Mouse (Mus musculus) hindbrain, embryonic 16.5 days (tissue): ENCODE data around the gene Procr. TPM values are rescaled to one million over a fixed set of nuclear protein-coding genes. Genes with fewer than 3 reads are reported as not detected.
"Not testable (repeated sequence)": the region's sequence is repeated elsewhere in the genome, so short reads cannot be mapped to it uniquely, and the experiment has no call there.

ENCODE experiments used
- ATAC-seq: fragments of 200-750 bp; cut with Nextera tagmentation; 2 replicates; pipeline ENCODE4 v1.8.0; 2017; ENCODE audit warnings: moderate TSS enrichment, moderate library complexity
- H3K27ac ChIP-seq: fragments of 300-500 bp; sonication (generic); 2 replicates; pipeline ENCODE4 v1.5.1; 2014; ENCODE audit warnings: low read depth, mild to moderate bottlenecking, control low read depth, low read length, moderate library complexity
- H3K27me3 ChIP-seq: fragments of 300-500 bp; sonication (generic); replicated peaks from 2 replicates; pipeline ENCODE4 v1.6.1; 2014; ENCODE audit warnings: low read length; ENCODE audit not compliant: control insufficient read depth, insufficient read depth
- H3K36me3 ChIP-seq: fragments of 300-500 bp; sonication (generic); 2 replicates; pipeline ENCODE4 v1.6.1; 2014; ENCODE audit warnings: mild to moderate bottlenecking, low read length, moderate library complexity, mixed read lengths; ENCODE audit not compliant: control insufficient read depth, insufficient read depth
- H3K4me1 ChIP-seq: fragments of 300-500 bp; sonication (generic); 2 replicates; pipeline ENCODE4 v1.6.1; 2014; ENCODE audit warnings: low read depth, low read length; ENCODE audit not compliant: control insufficient read depth, insufficient read depth
- H3K4me2 ChIP-seq: fragments of 300-500 bp; sonication (generic); 2 replicates; pipeline ENCODE4 v1.6.1; 2014; ENCODE audit warnings: mild to moderate bottlenecking, low read length, control low read depth, moderate library complexity
- H3K4me3 ChIP-seq: fragments of 300-500 bp; sonication (generic); 2 replicates; pipeline ENCODE4 v1.5.1; 2014; ENCODE audit warnings: mild to moderate bottlenecking, low read length, control low read depth, moderate library complexity
- H3K9ac ChIP-seq: fragments of 300-500 bp; sonication (generic); 2 replicates; pipeline ENCODE4 v1.6.1; 2014; ENCODE audit warnings: low read depth, mild to moderate bottlenecking, control low read depth, low read length, moderate library complexity
- H3K9me3 ChIP-seq: fragments of 300-500 bp; sonication (generic); 2 replicates; pipeline ENCODE4 v1.6.1; 2014; ENCODE audit warnings: mild to moderate bottlenecking, low read length, moderate library complexity; ENCODE audit not compliant: control insufficient read depth
- WGBS: fragments of 180-500 bp; shearing (Covaris S2); extraction: QIAGEN DNeasy Blood & Tissue Kit; methylation state at CpG from one replicate; pipeline ENCODE4 v1.1.7; 2014; 5-methylcytosine and 5-hydroxymethylcytosine counted together
- polyA plus RNA-seq: library from polyadenylated mRNA; unstranded; fragments of >200 nt; fragmentation: Nextera tagmentation; extraction: Ambion mirVana; gene quantifications from 2 replicates; pipeline ENCODE4 v1.2.1, GENCODE M21; 2015

Procr gene
- polyA plus RNA-seq, 1 experiment from 2014 or later = 2.3 TPM

DNA sequence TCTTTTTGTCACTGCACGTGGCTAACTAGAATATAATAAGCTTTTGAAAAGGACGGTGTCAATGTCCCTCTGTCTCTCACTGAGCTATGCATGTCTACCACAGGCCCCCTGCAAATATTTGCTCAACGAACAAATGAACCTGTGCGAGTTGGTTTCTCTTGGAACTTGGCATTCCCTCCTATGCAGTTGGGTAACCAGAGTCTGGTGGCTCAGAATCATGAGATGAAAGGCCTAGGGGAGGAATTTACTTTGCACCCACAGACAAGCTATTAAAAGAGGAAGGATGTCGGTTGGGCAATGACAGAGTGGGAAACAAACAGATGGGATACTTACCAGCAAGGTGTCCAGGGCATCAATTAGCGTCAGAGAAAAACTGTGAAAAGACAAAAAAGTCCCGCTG is 24.6 kb upstream of the Procr start:
- 84% methylated on average over 7 of the region's 7 CpGs for WGBS
- Histone ChIP-seq H3K4me2 (no peak overlapping the region), H3K9ac (no peak overlapping the region), H3K27me3 (no peaks in the 10 kb centered on the region), H3K36me3 (peaks cover 10% of the 10 kb centered on the region; the same call in 1 of the 2 replicates), H3K4me3 (no peak overlapping the region), H3K9me3 (no peaks in the 10 kb centered on the region), H3K4me1 (peaks cover 13% of the 10 kb centered on the region), H3K27ac (no peak overlapping the region)
- ATAC-seq = no peak

DNA sequence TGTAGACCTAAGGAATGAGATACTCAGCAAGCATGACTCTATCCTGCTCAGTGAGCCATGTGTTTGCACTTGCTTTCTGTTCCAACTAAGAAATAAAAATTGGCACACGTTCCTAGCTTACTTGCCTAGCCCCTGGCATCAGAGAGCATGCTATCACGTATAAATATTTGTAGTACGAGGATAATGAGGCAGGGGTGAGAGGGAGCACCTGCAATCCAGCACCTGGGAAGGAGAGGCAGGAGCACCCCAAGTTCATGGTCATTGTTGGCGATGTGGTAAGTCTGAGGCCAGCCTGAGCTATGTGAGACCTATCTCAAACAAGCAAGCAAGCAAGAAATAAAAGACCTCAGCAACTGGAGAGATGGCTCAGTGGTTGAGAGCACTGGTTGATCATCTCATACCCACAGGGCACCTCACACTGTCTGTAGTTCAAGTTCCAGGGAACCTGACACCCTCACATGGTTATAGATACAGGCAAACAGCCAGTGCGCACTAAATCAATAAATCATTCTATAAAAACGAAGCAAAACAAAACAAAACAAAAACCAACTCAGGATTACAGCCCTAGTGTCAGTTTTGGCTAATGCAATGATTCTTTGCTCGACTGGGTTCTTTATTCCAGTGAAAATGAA is 23.0 kb upstream of the Procr start:
- peaks cover 7% of the 10 kb centered on the region; the same call in 1 of the 2 replicates for H3K36me3 ChIP-seq
- no peaks in the 10 kb centered on the region for H3K9me3 ChIP-seq
- no peak for ATAC-seq
- H3K27ac ChIP-seq = no peak overlapping the region
- H3K27me3 ChIP-seq = no peaks in the 10 kb centered on the region
- H3K4me3 ChIP-seq = no peak overlapping the region
- H3K4me1 ChIP-seq = peaks cover 13% of the 10 kb centered on the region
- no peak overlapping the region for H3K9ac ChIP-seq
- no peak overlapping the region for H3K4me2 ChIP-seq
- WGBS = 80% methylated on average over 7 of the region's 7 CpGs

DNA sequence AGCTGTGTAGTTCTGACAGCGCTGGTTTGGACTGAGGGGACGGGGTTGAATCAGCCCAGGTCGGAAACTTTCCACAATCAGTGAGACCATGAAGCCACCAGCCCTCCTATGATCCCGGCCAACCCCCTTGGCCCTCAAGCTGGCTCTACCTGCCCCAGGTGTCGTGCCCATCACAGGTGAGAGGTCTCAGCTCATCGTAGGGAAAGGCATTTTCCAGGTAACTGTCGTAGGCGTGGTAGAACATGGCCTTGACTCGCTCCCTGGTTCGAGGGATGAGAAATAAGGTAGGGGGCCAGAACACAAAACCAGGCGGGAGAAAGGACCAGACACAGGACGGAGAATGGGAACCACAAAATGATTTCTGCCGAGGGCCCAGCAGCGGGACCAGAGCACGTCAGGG is 22.2 kb upstream of the Procr start:
- Histone ChIP-seq H3K9ac (peak overlapping the region; percentile 87), H3K4me2 (peak overlapping the region; percentile 95), H3K27me3 (no peaks in the 10 kb centered on the region), H3K4me1 (peaks cover 13% of the 10 kb centered on the region), H3K27ac (peak overlapping the region; percentile 72; the same call in 1 of the 2 replicates), H3K9me3 (no peaks in the 10 kb centered on the region), H3K36me3 (peaks cover 7% of the 10 kb centered on the region; the same call in 1 of the 2 replicates), H3K4me3 (peak overlapping the region; percentile 98)
- ATAC-seq = peak; percentile 1; the same call in 1 of the 2 replicates
- 4% methylated on average over 15 of the region's 15 CpGs for WGBS

DNA sequence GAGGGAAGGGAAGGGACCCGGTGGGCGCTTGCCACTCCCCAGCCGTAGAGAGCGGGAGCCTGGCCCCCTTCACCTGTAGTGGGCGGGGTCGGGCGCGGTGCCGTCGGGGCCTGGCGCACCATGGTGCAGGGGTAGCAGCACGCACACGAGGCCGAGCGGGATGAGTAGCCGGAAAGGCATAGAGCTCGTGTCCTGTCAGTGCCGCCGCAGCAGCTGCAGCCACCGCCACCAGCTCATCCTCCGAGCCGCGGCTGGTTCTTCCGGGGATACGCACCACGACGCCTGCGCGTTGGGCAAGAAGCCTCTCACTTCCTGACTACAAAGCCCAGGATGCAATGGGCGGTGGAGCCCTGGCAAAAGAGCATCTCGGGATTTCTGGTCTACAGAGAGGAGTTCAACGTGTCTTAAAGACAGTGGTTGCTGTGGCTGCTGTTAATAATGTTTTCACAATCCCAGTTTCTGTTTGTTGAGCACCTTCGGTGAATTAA is 21.7 kb upstream of the Procr start, which contains the start of gene Edem2:
Gene Edem2, minus strand, starts transcription at position 318 of the 488 bp plus-strand sequence.
- Histone ChIP-seq H3K27ac (peak within 1 kb of the TSS; percentile 72), H3K36me3 (peaks cover 7% of the 10 kb centered on the region; the same call in 1 of the 2 replicates), H3K9me3 (no peaks in the 10 kb centered on the region), H3K9ac (peak within 1 kb of the TSS; percentile 87), H3K4me3 (peak within 1 kb of the TSS; percentile 98), H3K4me2 (peak within 1 kb of the TSS; percentile 95), H3K27me3 (no peaks in the 10 kb centered on the region), H3K4me1 (peaks cover 13% of the 10 kb centered on the region)
- ATAC-seq = peak; percentile 98
- under 1% methylated on average over 31 of the region's 33 CpGs for WGBS

DNA sequence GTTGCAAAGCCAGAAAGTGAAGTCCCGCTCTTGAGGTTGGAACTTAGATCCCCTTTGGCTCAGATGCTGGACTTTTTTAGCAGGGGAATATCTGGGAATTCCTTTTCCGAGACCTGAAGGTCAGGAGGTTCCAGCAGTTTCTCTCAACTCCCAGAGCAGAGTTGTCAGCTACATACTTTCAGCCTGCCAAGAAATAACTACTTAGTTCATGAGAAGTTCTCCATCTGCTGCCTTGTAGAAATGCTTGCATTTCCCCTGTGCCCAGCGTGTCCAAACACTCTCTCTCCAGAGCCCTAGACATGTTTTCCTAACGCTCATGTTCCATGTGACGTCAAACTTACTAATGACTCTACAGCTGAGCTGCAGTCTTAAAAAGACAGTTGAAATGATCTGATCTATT is 15.8 kb upstream of the Procr start:
- H3K4me1 ChIP-seq = no peaks in the 10 kb centered on the region
- H3K9ac ChIP-seq = no peak overlapping the region
- H3K27ac ChIP-seq = no peak overlapping the region
- WGBS = 87% methylated on average over 5 of the region's 5 CpGs
- H3K4me3 ChIP-seq = no peak overlapping the region
- ATAC-seq = no peak
- H3K4me2 ChIP-seq = no peak overlapping the region
- H3K36me3 ChIP-seq = no peaks in the 10 kb centered on the region
- no peaks in the 10 kb centered on the region for H3K27me3 ChIP-seq
- H3K9me3 ChIP-seq = no peaks in the 10 kb centered on the region

DNA sequence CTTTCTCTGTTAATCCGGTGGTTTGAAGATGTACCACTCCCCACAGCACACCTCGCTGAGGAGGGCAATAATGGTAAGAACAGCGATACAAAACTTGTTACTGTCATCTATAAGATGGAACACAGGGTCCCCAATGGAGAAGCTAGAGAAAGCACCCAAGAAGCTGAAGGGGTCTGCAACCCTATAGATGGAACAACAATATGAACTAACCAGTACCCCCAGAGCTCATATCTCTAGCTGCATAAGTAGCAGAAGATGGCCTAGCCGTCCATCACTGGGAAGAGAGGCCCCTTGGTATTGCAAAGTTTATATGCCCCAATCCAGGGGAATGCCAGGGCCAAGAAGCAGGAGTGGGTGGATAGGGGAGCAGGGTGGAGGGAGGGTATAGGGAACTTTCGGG is 15.2 kb upstream of the Procr start, which contains the start of gene Gm17581:
Gene Gm17581, minus strand, starts transcription at position 101 of the 400 bp plus-strand sequence.
- WGBS = 87% methylated on average over 5 of the region's 5 CpGs
- not testable (repeated sequence) for H3K9me3 ChIP-seq, ATAC-seq, H3K4me3 ChIP-seq, H3K4me2 ChIP-seq, H3K4me1 ChIP-seq, H3K9ac ChIP-seq, H3K27ac ChIP-seq, H3K36me3 ChIP-seq, H3K27me3 ChIP-seq

DNA sequence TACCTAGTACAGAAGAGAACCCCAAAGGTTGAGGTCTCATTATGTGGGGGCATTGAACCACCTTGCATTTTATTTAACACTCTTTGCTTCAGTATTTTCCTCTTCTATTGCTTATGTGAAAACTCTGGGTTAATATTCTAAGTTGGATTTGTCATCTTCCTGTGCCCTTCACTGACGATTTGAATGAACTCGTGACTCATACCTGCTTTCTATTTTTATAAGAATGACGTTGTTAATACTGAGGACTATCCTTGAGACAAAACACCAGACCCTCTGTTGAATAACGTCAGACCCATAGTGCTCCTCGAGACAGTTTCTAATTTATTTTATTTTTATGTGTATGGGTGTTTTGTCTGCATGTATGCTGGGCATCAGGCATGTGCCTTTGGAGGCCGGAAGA is 14.0 kb upstream of the Procr start:
- H3K9ac ChIP-seq = no peak overlapping the region
- H3K27ac ChIP-seq = no peak overlapping the region
- no peaks in the 10 kb centered on the region for H3K27me3 ChIP-seq
- no peaks in the 10 kb centered on the region for H3K4me1 ChIP-seq
- H3K4me2 ChIP-seq = no peak overlapping the region
- no peaks in the 10 kb centered on the region for H3K36me3 ChIP-seq
- 85% methylated on average over 6 of the region's 6 CpGs for WGBS
- H3K9me3 ChIP-seq = no peaks in the 10 kb centered on the region
- no peak overlapping the region for H3K4me3 ChIP-seq
- ATAC-seq = no peak

DNA sequence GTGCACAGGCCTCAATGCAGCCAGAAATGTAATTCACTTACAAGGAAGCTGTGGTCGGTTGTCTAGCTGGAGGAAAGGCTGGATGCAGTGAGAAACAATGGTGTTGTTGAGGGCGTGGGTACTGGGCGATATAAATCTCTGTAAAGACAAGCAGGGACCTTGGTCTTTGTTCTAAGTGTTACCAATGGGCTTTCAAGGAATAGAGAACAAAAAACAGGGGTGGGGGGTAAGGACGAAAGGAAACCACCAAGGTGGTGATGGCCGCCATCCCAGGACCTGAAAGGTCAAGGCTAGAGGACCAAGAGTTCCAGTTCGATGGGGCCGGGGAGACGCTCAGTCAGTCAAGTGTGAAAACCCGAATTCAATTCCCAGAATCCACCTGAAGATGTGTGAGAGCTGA is 13.1 kb upstream of the Procr start:
- Histone ChIP-seq H3K27ac (no peak overlapping the region), H3K4me2 (no peak overlapping the region), H3K9ac (no peak overlapping the region), H3K9me3 (no peaks in the 10 kb centered on the region), H3K27me3 (no peaks in the 10 kb centered on the region), H3K36me3 (no peaks in the 10 kb centered on the region), H3K4me1 (no peaks in the 10 kb centered on the region), H3K4me3 (no peak overlapping the region)
- no peak for ATAC-seq
- 68% methylated on average over 9 of the region's 9 CpGs for whole genome bisulfite sequencing

DNA sequence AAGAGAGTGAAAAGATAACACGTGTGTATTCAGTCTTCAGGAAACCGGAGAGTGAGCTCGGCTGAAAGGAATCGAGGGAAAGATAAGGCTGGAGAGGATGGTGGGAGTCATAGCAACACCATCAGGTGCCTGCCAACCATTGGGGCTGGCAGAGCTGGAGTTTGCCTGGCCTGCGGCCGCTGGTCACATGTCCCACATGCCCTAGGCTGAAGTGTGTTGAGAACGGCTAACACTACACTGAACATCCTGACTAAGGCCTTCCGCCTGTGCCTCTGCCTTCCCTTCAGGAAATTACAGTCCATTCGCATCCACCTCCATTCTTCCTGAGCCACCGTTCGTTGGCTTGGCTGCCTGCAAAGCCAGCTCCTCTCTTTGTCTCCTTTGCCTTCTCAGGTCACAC is 8.7 kb upstream of the Procr start:
- no peaks in the 10 kb centered on the region for H3K4me1 ChIP-seq
- no peaks in the 10 kb centered on the region for H3K27me3 ChIP-seq
- no peak overlapping the region for H3K9ac ChIP-seq
- no peak overlapping the region for H3K4me3 ChIP-seq
- no peaks in the 10 kb centered on the region for H3K36me3 ChIP-seq
- no peak for ATAC-seq
- H3K4me2 ChIP-seq = no peak overlapping the region
- H3K9me3 ChIP-seq = no peaks in the 10 kb centered on the region
- H3K27ac ChIP-seq = no peak overlapping the region
- WGBS = 81% methylated on average over 11 of the region's 11 CpGs
